Mouse (Mus musculus): ENCODE results near the gene Plekha5. TPM values are rescaled to one million over a fixed set of nuclear protein-coding genes. Genes with fewer than 3 reads are reported as not detected.

The Plekha5 gene
- polyA plus RNA-seq, 1 experiment from 2014 or later, result 62.1 TPM

DNA sequence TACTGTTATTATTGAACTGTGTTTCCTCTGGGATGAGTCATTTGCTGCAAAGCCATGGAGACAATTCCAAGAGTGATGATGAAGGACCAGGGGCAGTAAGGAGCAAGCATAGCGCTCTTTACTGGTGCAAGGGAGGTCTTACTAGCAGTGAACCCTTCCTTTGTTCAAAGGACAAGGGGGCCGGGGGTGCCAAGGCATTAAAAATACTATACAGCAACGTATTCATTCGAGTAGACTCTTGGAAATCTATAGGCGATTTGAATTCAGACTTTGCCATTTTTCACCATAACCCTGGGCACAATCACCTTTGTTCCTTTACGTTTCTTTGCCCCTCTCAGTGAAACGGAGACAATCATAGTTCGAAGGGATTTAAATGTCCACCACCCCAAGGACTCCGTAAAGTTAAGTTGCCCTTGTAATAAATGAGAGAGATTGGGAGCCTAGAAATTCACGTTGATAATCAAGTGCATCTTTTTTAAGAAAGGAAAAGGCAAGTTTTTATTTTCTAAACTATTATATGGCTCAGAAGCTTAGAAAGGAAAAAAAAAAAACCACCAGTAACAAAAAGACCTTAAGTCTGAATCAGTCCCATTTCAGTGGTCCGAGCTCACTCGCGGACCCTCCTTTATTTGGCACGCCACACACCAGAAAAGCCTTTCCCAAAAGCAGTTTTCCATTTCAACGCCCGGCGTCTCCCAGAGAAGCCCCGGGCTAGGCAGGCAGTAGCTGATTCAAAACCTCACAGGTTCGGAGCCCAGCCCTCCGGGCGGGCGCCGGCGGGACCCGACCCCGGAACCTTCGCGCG, 611 bp upstream of the Plekha5 start:
- 14% methylated on average over 29 of the region's 29 CpGs for WGBS
- ATAC-seq (replicated peaks; ENCODE audit: low FRiP score, low TSS enrichment, low read depth), result no peak
- DNase-seq (ENCODE audit: low spot score), result no peak
- peak overlapping the region; percentile 99 for H3K9ac ChIP-seq (ENCODE audit: low read length)
- H3K4me1 ChIP-seq (replicated peaks; ENCODE audit: control insufficient read depth, insufficient read depth, low read length), result peaks cover 13% of the 10 kb centered on the region
- H3K27ac ChIP-seq (ENCODE audit: low read depth), result peak overlapping the region; percentile 95
- no peaks in the 10 kb centered on the region for H3K27me3 ChIP-seq (replicated peaks; ENCODE audit: control insufficient read depth, insufficient read depth, low read length)
- H3K4me2 ChIP-seq (ENCODE audit: low read length), result peak overlapping the region; percentile 76
- peak overlapping the region; percentile 87 for H3K4me3 ChIP-seq (ENCODE audit: low read depth, low read length)
- peaks cover 16% of the 10 kb centered on the region for H3K36me3 ChIP-seq (ENCODE audit: control insufficient read depth, insufficient read depth, low read length)
- no peaks in the 10 kb centered on the region for H3K9me3 ChIP-seq (ENCODE audit: control insufficient read depth, low read length)

DNA sequence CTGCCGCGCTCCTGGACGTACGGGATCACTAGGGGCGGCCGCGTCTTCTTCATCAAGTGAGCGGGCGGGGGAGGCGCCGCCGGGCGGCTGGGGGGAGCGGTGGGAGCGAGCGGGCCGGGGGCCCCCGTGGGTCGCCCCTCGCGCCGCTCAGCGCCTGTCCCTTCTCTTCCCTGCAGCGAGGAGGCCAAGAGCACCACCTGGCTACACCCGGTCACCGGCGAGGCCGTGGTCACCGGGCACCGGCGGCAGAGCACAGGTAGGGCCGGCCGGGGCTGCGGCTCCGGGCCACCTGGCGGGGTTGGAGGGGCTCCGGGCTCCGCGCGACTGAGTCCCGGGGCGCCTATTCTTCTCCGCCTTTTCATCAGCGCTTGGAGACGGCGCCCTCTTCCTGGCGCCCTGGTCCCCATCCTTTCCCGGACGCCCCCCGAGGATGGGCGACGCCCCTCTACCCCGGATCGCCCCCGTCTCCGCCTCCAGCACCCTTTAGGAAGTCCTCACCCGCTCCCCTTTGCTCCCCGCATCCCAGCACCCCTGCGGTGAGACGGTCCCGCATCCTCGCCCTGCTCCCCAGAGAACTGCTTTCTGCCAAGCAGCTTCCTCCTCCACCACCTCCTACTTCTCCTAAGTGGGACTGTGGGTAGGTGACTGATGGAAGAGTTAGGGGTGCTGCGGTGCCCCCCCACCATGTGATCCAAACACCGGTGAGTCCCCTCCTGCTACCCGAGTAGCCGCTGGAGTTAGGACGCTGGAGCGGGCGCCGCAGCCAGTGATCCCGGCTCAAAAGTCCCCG, 542 bp downstream of the Plekha5 start:
- no peaks in the 10 kb centered on the region for H3K9me3 ChIP-seq (ENCODE audit: control insufficient read depth, low read length)
- no peaks in the 10 kb centered on the region for H3K27me3 ChIP-seq (replicated peaks; ENCODE audit: control insufficient read depth, insufficient read depth, low read length)
- peak; percentile 77 for ATAC-seq (replicated peaks; ENCODE audit: low FRiP score, low TSS enrichment, low read depth)
- H3K36me3 ChIP-seq (ENCODE audit: control insufficient read depth, insufficient read depth, low read length), result peaks cover 26% of the 10 kb centered on the region
- under 1% methylated on average over 58 of the region's 72 CpGs for WGBS
- DNase-seq (ENCODE audit: low spot score), result peak; percentile 85
- H3K4me1 ChIP-seq (replicated peaks; ENCODE audit: control insufficient read depth, insufficient read depth, low read length), result peaks cover 13% of the 10 kb centered on the region
- peak overlapping the region; percentile 87 for H3K4me3 ChIP-seq (ENCODE audit: low read depth, low read length)
- H3K4me2 ChIP-seq (ENCODE audit: low read length), result peak overlapping the region; percentile 76
- H3K27ac ChIP-seq (ENCODE audit: low read depth), result peak overlapping the region; percentile 95
- H3K9ac ChIP-seq (ENCODE audit: low read length), result peak overlapping the region; percentile 99

DNA sequence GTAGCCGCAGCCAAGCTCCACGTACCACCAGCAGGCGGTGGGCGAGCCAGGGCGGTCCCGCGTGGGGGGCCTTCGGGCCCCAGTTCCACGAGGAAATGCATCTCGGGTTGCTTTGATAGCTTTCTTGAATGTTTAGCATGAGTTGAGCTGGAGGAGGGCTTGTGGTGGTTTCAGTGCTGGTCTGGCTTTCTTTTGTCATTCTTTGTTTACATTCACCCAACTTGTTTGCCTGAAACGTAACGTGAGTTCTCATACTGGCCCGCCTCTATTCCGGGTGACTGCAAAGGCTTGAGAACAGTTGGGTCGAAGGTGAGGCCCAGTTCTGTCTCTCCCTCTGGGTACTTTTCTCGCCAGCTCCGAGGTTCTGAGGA, 1.1 kb downstream of the Plekha5 start:
- no peaks in the 10 kb centered on the region for H3K27me3 ChIP-seq (replicated peaks; ENCODE audit: control insufficient read depth, insufficient read depth, low read length)
- H3K4me2 ChIP-seq (ENCODE audit: low read length), result peak overlapping the region; percentile 76
- H3K9me3 ChIP-seq (ENCODE audit: control insufficient read depth, low read length), result no peaks in the 10 kb centered on the region
- H3K9ac ChIP-seq (ENCODE audit: low read length), result peak overlapping the region; percentile 99
- H3K4me3 ChIP-seq (ENCODE audit: low read depth, low read length), result peak overlapping the region; percentile 87
- H3K27ac ChIP-seq (ENCODE audit: low read depth), result peak overlapping the region; percentile 95
- peaks cover 28% of the 10 kb centered on the region for H3K36me3 ChIP-seq (ENCODE audit: control insufficient read depth, insufficient read depth, low read length)
- peaks cover 13% of the 10 kb centered on the region for H3K4me1 ChIP-seq (replicated peaks; ENCODE audit: control insufficient read depth, insufficient read depth, low read length)
- DNase-seq (ENCODE audit: low spot score) (peak; percentile 85), ATAC-seq (replicated peaks; ENCODE audit: low FRiP score, low TSS enrichment, low read depth) (no peak)
- 1% methylated on average over 17 of the region's 17 CpGs for WGBS

DNA sequence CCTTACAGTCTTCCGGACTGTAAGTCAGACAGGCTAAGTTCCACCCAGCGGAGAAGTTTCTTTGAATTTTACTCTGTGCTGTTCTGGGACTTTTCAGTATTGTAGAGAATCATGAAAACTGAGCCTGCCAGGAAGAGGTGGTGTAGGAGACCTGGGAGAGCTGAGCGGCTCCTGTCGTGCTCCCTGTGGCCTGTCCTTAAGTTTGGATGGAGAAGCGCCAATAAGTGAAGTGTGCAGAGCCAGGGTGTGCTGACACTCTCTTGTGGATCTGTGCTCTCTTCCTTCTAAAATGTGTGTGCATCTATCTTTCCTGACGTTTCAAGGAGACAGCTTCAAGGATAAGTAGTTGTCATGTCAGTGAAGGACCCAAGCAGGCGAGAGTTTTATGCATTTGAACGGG, 5.4 kb downstream of the Plekha5 start:
- H3K27ac ChIP-seq (ENCODE audit: low read depth), result no peak overlapping the region
- H3K27me3 ChIP-seq (replicated peaks; ENCODE audit: control insufficient read depth, insufficient read depth, low read length), result no peaks in the 10 kb centered on the region
- H3K4me1 ChIP-seq (replicated peaks; ENCODE audit: control insufficient read depth, insufficient read depth, low read length), result peaks cover 13% of the 10 kb centered on the region
- 80% methylated on average over 8 of the region's 8 CpGs for WGBS
- H3K9me3 ChIP-seq (ENCODE audit: control insufficient read depth, low read length), result no peaks in the 10 kb centered on the region
- ATAC-seq (replicated peaks; ENCODE audit: low FRiP score, low TSS enrichment, low read depth) (no peak), DNase-seq (ENCODE audit: low spot score) (no peak)
- H3K36me3 ChIP-seq (ENCODE audit: control insufficient read depth, insufficient read depth, low read length), result peaks cover 56% of the 10 kb centered on the region
- H3K4me3 ChIP-seq (ENCODE audit: low read depth, low read length), result no peak overlapping the region
- H3K4me2 ChIP-seq (ENCODE audit: low read length), result no peak overlapping the region
- no peak overlapping the region for H3K9ac ChIP-seq (ENCODE audit: low read length)

DNA sequence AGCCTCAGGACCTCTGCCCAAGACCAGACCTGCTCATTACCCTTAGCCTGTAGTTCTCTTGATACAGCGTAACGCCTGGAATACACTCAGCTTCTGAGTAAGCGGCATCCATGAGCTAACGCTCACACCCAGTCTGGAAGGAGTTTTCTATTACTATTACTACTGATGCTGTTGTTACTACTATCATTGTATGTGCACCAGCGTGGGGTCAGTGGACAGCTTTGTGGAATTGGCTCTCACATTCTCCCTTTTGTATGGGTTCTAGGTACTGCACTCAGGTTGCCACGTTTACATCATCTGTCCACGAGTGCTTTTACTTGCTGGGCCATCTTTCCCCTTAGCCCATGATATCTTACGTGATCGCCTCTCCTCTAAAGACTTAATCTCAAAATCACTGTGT, 8.5 kb downstream of the Plekha5 start:
- H3K36me3 ChIP-seq (ENCODE audit: control insufficient read depth, insufficient read depth, low read length), result peaks cover 51% of the 10 kb centered on the region

DNA sequence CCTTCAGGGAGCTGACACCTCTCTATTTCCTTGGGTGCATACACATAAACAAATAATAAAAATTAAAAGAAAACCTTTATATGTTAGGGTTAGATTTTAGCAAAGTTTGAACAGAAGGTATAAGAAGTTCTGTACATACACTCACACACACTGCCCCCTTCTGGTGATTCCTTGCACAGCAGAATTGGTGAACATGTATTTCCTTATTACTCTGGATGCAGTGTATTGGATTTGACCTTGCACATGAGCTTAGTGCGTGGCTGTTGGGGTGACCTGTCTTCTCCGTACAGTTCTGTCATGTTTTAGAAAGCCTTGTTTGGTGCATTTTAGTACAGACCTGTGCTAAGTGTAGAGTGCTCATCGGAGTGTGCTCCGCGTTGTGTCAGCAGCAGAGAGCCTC, 19.5 kb downstream of the Plekha5 start:
- no peak overlapping the region for H3K4me3 ChIP-seq (ENCODE audit: low read depth, low read length)
- peaks cover 19% of the 10 kb centered on the region for H3K36me3 ChIP-seq (ENCODE audit: control insufficient read depth, insufficient read depth, low read length)
- H3K9me3 ChIP-seq (ENCODE audit: control insufficient read depth, low read length), result no peaks in the 10 kb centered on the region

More for the DNA sequence above, 8.5 kb downstream of the Plekha5 start:
- ATAC-seq (replicated peaks; ENCODE audit: low FRiP score, low TSS enrichment, low read depth), result no peak
- Histone ChIP-seq H3K9ac (ENCODE audit: low read length) (no peak overlapping the region), H3K4me2 (ENCODE audit: low read length) (no peak overlapping the region), H3K27ac (ENCODE audit: low read depth) (no peak overlapping the region), H3K9me3 (ENCODE audit: control insufficient read depth, low read length) (no peaks in the 10 kb centered on the region), H3K4me1 (replicated peaks; ENCODE audit: control insufficient read depth, insufficient read depth, low read length) (peaks cover 3% of the 10 kb centered on the region; the same call in 1 of the 2 replicates), H3K4me3 (ENCODE audit: low read depth, low read length) (no peak overlapping the region), H3K27me3 (replicated peaks; ENCODE audit: control insufficient read depth, insufficient read depth, low read length) (no peaks in the 10 kb centered on the region)
- 96% methylated on average over 9 of the region's 9 CpGs for WGBS
- DNase-seq (ENCODE audit: low spot score), result no peak

DNA sequence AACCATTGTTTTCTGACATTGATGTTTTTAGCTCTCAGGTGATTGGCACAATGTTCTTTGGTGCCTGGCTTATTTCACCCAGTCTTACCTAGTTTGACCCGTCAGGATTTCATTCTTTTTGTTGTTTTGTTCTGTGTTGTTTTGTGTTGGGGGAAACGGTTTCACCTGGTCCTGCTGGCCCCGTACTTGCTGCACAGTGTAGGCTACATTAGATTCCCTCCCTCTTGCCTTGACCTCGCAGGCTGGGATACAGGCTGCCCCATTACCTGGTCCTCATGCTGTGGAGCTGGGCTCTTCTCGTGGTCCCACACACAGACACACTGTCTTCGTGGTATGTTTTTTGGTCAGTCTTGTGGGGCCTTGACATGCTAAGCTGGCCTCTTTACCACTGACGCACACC, 20.3 kb downstream of the Plekha5 start:
- no peaks in the 10 kb centered on the region for H3K27me3 ChIP-seq (replicated peaks; ENCODE audit: control insufficient read depth, insufficient read depth, low read length)
- H3K4me2 ChIP-seq (ENCODE audit: low read length), result no peak overlapping the region
- WGBS, result 68% methylated on average over 7 of the region's 7 CpGs

More for the DNA sequence above, 19.5 kb downstream of the Plekha5 start:
- ATAC-seq (replicated peaks; ENCODE audit: low FRiP score, low TSS enrichment, low read depth), result peak; percentile 34; the same call in 1 of the 2 replicates
- H3K9ac ChIP-seq (ENCODE audit: low read length), result no peak overlapping the region
- H3K4me1 ChIP-seq (replicated peaks; ENCODE audit: control insufficient read depth, insufficient read depth, low read length), result peaks cover 10% of the 10 kb centered on the region
- H3K27me3 ChIP-seq (replicated peaks; ENCODE audit: control insufficient read depth, insufficient read depth, low read length), result no peaks in the 10 kb centered on the region
- no peak overlapping the region for H3K27ac ChIP-seq (ENCODE audit: low read depth)
- WGBS, result 92% methylated on average over 5 of the region's 5 CpGs
- peak; percentile 89 for DNase-seq (ENCODE audit: low spot score)
- no peak overlapping the region for H3K4me2 ChIP-seq (ENCODE audit: low read length)

DNA sequence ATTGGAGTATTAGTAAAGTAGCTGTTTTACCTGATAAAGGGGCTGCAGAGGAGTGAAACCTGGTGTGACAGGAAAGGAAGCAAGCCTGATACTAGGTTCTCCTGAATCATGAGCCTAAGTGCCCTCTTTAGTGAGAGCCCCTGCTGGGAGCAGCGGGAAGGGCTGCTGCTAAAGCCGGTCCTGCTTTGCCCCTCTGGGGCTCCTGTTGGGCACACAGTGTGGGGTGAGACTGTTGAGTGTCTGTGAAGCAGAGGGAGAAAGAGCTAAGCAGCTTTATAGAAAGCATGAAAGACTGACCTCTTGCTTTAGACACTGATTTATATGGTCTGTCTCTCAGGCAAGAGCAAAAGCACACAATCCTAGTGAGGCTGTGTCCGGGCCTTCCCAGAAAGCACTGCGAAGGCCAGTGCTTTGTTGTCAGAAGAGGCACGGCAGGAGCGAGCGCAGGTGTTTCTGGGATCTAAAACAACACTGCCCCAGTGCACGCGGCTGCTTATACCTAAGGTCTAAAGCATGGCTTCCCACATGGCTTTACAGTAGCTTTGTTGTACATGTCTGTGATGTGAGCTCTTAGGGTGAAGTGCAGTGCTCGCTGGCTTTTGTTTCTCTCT, 21.1 kb downstream of the Plekha5 start:
- Histone ChIP-seq H3K4me2 (ENCODE audit: low read length) (no peak overlapping the region), H3K9ac (ENCODE audit: low read length) (no peak overlapping the region), H3K9me3 (ENCODE audit: control insufficient read depth, low read length) (no peaks in the 10 kb centered on the region), H3K4me3 (ENCODE audit: low read depth, low read length) (no peak overlapping the region), H3K4me1 (replicated peaks; ENCODE audit: control insufficient read depth, insufficient read depth, low read length) (peaks cover 10% of the 10 kb centered on the region), H3K36me3 (ENCODE audit: control insufficient read depth, insufficient read depth, low read length) (peaks cover 19% of the 10 kb centered on the region), H3K27me3 (replicated peaks; ENCODE audit: control insufficient read depth, insufficient read depth, low read length) (no peaks in the 10 kb centered on the region), H3K27ac (ENCODE audit: low read depth) (no peak overlapping the region)
- no peak for ATAC-seq (replicated peaks; ENCODE audit: low FRiP score, low TSS enrichment, low read depth)
- 43% methylated on average over 10 of the region's 10 CpGs for WGBS
- DNase-seq (ENCODE audit: low spot score), result no peak

More for the DNA sequence above, 20.3 kb downstream of the Plekha5 start:
- ATAC-seq (replicated peaks; ENCODE audit: low FRiP score, low TSS enrichment, low read depth) (no peak), DNase-seq (ENCODE audit: low spot score) (no peak)
- H3K9me3 ChIP-seq (ENCODE audit: control insufficient read depth, low read length), result no peaks in the 10 kb centered on the region
- no peak overlapping the region for H3K9ac ChIP-seq (ENCODE audit: low read length)
- H3K27ac ChIP-seq (ENCODE audit: low read depth), result no peak overlapping the region
- peaks cover 19% of the 10 kb centered on the region for H3K36me3 ChIP-seq (ENCODE audit: control insufficient read depth, insufficient read depth, low read length)
- H3K4me3 ChIP-seq (ENCODE audit: low read depth, low read length), result no peak overlapping the region
- peaks cover 10% of the 10 kb centered on the region for H3K4me1 ChIP-seq (replicated peaks; ENCODE audit: control insufficient read depth, insufficient read depth, low read length)

Data from intestine, embryonic 14.5 days (tissue).